Mouse (Mus musculus) forebrain, embryonic 16.5 days (tissue): ENCODE measurements around the gene Mtss1l. TPM values are rescaled to one million over a fixed set of nuclear protein-coding genes. Genes with fewer than 3 reads are reported as not detected.
A peak's percentile ranks its signal among the peaks of the same experiment; 100 is the strongest.

Source experiments
- ATAC-seq: fragments of 200-750 bp; cut with Nextera tagmentation; 2 replicates; pipeline ENCODE4 v1.8.0; 2017; ENCODE audit warnings: mild to moderate bottlenecking, moderate library complexity
- H3K27ac ChIP-seq: fragments of 300-500 bp; sonication (generic); 2 replicates; pipeline ENCODE4 v1.5.1; 2014; ENCODE audit warnings: low read length, control low read depth
- H3K27me3 ChIP-seq: fragments of 300-500 bp; sonication (generic); replicated peaks from 2 replicates; pipeline ENCODE4 v1.6.1; 2014; ENCODE audit warnings: low read length; ENCODE audit not compliant: control insufficient read depth, insufficient read depth
- H3K36me3 ChIP-seq: fragments of 300-500 bp; sonication (generic); 2 replicates; pipeline ENCODE4 v1.6.1; 2014; ENCODE audit not compliant: control insufficient read depth, insufficient read depth
- H3K4me1 ChIP-seq: fragments of 300-500 bp; sonication (generic); replicated peaks from 2 replicates; pipeline ENCODE4 v1.6.1; 2014; ENCODE audit warnings: low read length; ENCODE audit not compliant: control insufficient read depth, insufficient read depth
- H3K4me2 ChIP-seq: fragments of 300-500 bp; sonication (generic); 2 replicates; pipeline ENCODE4 v1.6.1; 2014; ENCODE audit warnings: mild to moderate bottlenecking, low read length, control low read depth
- H3K4me3 ChIP-seq: fragments of 300-500 bp; sonication (generic); replicated peaks from 2 replicates; pipeline ENCODE4 v1.5.1; 2014; ENCODE audit warnings: mild to moderate bottlenecking, low read length, control low read depth
- H3K9ac ChIP-seq: fragments of 300-500 bp; sonication (generic); replicated peaks from 2 replicates; pipeline ENCODE4 v1.6.1; 2014; ENCODE audit warnings: low read depth, low read length, control low read depth
- H3K9me3 ChIP-seq: fragments of 300-500 bp; sonication (generic); 2 replicates; pipeline ENCODE4 v1.6.1; 2016; ENCODE audit warnings: low read length; ENCODE audit not compliant: control insufficient read depth
- WGBS: fragments of 180-500 bp; shearing (Covaris S2); extraction: QIAGEN DNeasy Blood & Tissue Kit; methylation state at CpG from one replicate; pipeline ENCODE4 v1.1.7; 2014; 5-methylcytosine and 5-hydroxymethylcytosine counted together
- polyA plus RNA-seq: library from polyadenylated mRNA; unstranded; fragments of >200 nt; fragmentation: Nextera tagmentation; extraction: Ambion mirVana; gene quantifications from 2 replicates; pipeline ENCODE4 v1.2.1, GENCODE M21; 2015

Gene Mtss1l
- polyA plus RNA-seq, 1 experiment from 2014 or later = 24.6 TPM

DNA sequence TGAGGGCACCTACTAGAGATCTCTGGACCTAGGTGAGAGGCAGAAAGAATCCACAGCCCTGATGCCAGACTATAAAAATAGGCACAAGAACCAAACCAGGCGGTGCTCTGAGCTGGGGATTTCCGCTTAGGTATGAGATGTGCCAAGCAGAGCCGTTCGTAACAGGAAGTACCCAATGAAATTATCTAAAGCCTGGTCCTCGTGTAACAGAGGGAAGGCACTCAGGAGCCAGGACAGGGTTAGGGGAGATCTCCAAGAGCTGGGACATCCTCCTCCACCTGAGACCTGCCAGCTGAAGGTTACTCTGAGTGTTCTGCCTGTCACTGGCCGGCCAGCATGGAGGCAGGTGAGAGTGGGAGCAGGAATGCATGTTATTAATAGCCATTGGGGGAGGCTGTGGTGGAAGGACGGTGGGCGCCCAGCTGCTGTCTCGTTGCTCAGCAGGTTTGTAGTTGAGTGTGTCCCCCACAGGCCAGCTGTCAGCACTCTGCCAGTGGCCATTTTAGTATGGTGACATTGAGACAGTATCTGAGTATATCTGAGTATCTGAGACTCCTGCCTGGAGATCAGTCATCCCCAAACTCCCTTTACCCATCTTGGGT, 17.7 kb upstream of the Mtss1l start:
- no peak overlapping the region for H3K9ac ChIP-seq
- no peak overlapping the region for H3K4me2 ChIP-seq
- 90% methylated on average over 9 of the region's 9 CpGs for WGBS
- no peaks in the 10 kb centered on the region for H3K27me3 ChIP-seq
- H3K36me3 ChIP-seq = no peaks in the 10 kb centered on the region
- ATAC-seq = no peak
- H3K9me3 ChIP-seq = no peaks in the 10 kb centered on the region
- no peak overlapping the region for H3K27ac ChIP-seq
- H3K4me1 ChIP-seq = no peaks in the 10 kb centered on the region; the same call in 1 of the 2 replicates
- no peak overlapping the region for H3K4me3 ChIP-seq

DNA sequence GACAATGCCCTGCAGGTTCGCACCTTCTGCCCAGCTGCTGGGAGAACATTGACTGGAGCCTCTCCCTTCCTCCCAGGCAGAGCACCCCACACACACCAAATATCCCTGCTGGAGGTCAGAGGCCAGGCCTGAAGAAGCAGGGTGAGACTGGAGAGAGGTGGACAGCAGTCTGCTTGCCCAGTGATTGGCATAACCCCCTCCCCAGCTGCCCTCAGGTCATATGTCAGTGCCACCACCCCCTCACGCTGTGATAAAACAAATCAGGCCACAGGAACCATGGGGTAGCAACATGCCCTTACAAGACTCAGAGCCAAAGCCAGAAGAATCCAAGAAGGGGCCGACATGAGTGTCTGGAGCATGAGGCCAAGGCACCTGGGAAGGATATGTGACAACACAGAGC, 17.2 kb upstream of the Mtss1l start:
- Histone ChIP-seq H3K27me3 (no peaks in the 10 kb centered on the region), H3K9ac (no peak overlapping the region), H3K4me3 (no peak overlapping the region), H3K27ac (no peak overlapping the region), H3K4me1 (no peaks in the 10 kb centered on the region; the same call in 1 of the 2 replicates), H3K4me2 (no peak overlapping the region), H3K36me3 (no peaks in the 10 kb centered on the region), H3K9me3 (no peaks in the 10 kb centered on the region)
- WGBS = 88% methylated on average over 3 of the region's 3 CpGs
- ATAC-seq = no peak

DNA sequence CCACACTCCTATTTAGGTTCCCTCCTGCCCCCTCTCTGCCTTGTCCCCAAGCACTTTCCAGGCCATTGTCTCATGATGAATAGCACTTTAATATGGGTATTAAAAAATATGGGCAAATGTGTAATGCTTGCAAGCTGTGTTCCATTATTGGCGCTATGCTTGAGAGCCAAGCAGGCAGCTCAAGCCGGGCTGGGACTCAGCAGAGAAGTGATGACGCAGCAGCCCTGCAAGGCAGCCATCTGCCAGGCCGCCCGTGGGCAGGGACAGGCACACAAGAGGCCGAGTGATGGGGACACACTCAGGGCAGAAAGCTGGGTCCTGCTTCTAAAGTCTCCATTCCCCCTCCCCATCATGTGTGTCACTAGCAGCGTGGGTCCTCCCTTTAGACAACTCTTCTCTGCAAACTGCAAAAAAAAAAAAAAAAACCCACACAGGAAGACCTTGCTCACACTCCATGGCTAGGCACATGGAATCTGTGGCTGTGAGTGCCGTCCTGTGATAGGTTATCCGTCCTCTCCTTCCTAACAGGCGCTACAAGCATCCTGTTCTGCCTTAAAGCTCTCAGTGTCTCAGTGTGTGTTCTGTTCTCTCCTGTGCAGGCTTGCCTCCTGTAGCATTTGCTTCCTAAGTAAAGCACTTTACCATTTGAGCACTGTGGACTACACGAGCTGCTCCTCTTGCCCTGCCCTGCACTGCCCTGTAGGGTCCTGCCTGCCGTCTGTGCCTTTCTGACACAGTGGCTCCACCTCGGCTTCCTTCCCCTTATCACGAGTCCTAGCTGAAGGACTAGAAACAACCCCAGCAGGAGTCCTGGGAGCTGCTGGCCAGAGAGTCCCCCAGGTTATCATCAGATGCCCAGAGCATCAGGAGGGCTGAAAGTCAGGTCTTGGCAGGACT, 15.6 kb upstream of the Mtss1l start:
- ATAC-seq = 0 out of 2 replicates have a peak, but pooled peaks have one; percentile 48
- H3K4me3 ChIP-seq = no peak overlapping the region
- H3K27ac ChIP-seq = peak overlapping the region; percentile 56
- H3K9me3 ChIP-seq = no peaks in the 10 kb centered on the region
- H3K4me1 ChIP-seq = no peaks in the 10 kb centered on the region; the same call in 1 of the 2 replicates
- 0 out of 2 replicates have a peak, but pooled peaks cover 4% of the 10 kb centered on the region for H3K36me3 ChIP-seq
- no peaks in the 10 kb centered on the region for H3K27me3 ChIP-seq
- no peak overlapping the region for H3K4me2 ChIP-seq
- no peak overlapping the region for H3K9ac ChIP-seq
- WGBS = 72% methylated on average over 14 of the region's 14 CpGs

DNA sequence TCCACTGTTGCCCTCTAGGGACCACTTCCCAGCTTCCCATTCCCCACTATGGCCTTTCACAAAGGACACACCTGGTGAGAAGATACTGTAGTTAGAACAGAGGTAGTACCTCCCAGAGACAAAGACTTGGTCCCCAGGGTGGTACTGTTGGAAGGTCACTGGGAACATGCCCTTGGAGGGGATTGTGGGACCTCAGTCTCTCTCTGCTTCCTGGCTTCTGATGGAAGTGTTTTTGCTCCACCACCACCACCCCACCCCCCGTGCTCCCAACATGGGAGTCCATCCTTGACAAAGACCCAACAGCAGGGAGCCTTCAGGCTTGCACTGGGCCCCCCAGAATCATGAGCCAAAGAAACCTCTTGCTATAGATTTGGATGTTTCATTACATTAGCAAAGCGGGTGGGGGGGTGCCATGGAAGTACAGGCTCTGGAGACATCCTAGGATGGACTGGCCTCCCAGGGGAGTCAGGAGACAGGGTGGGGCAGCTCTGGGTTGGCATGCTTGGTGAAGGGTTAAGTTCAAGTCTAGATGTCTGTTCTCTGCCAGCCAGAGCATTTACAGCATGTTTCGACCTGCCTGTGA, 14.9 kb upstream of the Mtss1l start:
- no peaks in the 10 kb centered on the region for H3K9me3 ChIP-seq
- H3K4me3 ChIP-seq = no peak overlapping the region
- ATAC-seq = no peak
- H3K27ac ChIP-seq = no peak overlapping the region
- 87% methylated on average over 3 of the region's 3 CpGs for WGBS
- no peak overlapping the region for H3K4me2 ChIP-seq
- H3K36me3 ChIP-seq = 0 out of 2 replicates have a peak, but pooled peaks cover 4% of the 10 kb centered on the region
- H3K9ac ChIP-seq = no peak overlapping the region
- peaks cover 2% of the 10 kb centered on the region; the same call in 1 of the 2 replicates for H3K4me1 ChIP-seq
- H3K27me3 ChIP-seq = no peaks in the 10 kb centered on the region

DNA sequence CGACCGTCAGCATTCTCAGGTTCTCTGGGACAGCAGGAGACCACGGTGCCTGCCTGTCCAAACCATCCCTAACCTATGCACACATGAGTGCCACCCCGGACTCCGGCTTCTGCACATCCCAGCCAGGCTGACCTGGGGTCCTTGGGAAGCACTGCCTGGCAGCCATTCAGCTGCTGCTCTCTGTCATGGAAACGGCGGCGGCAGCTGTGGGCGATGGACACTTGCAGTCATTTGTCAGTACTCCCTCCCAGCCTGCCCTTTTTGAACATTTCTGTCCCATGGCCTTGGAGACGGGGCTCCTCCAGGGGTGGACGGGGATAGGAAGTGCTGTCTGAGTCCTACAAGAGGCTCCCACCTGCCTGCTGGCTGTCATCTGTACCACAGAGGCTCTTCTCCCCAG, 12.8 kb upstream of the Mtss1l start:
- Histone ChIP-seq H3K9ac (no peak overlapping the region), H3K27me3 (no peaks in the 10 kb centered on the region), H3K4me3 (no peak overlapping the region), H3K4me1 (0 out of 2 replicates have a peak, but pooled peaks cover 4% of the 10 kb centered on the region), H3K27ac (no peak overlapping the region), H3K4me2 (no peak overlapping the region), H3K9me3 (no peaks in the 10 kb centered on the region), H3K36me3 (0 out of 2 replicates have a peak, but pooled peaks cover 4% of the 10 kb centered on the region)
- 86% methylated on average over 11 of the region's 11 CpGs for WGBS
- ATAC-seq = no peak

DNA sequence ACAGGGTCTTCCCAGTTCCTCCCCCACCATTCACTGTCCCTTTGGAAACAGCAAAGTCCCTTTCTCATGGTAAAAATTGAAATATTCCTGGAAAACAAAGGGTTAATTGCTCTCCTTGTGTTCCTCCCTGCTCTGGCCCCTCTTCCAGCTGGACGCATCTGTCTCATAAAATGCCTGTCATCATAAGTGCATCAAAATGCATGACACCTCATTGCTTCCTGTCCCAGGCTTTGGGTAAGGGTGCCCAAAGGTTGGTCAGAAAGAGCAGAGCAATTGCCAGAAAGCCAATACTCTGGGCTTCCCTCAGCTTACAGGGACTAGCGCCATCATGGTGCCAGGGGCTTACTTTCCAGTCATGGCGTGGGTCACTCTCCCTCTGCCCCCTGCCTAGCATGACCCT, 10.7 kb upstream of the Mtss1l start:
- H3K36me3 ChIP-seq = 0 out of 2 replicates have a peak, but pooled peaks cover 4% of the 10 kb centered on the region
- WGBS = 65% methylated on average over 3 of the region's 3 CpGs
- H3K4me2 ChIP-seq = no peak overlapping the region
- H3K27ac ChIP-seq = no peak overlapping the region
- no peaks in the 10 kb centered on the region for H3K9me3 ChIP-seq
- ATAC-seq = no peak
- H3K4me3 ChIP-seq = no peak overlapping the region
- H3K27me3 ChIP-seq = no peaks in the 10 kb centered on the region
- no peak overlapping the region for H3K9ac ChIP-seq
- peaks cover 17% of the 10 kb centered on the region for H3K4me1 ChIP-seq

DNA sequence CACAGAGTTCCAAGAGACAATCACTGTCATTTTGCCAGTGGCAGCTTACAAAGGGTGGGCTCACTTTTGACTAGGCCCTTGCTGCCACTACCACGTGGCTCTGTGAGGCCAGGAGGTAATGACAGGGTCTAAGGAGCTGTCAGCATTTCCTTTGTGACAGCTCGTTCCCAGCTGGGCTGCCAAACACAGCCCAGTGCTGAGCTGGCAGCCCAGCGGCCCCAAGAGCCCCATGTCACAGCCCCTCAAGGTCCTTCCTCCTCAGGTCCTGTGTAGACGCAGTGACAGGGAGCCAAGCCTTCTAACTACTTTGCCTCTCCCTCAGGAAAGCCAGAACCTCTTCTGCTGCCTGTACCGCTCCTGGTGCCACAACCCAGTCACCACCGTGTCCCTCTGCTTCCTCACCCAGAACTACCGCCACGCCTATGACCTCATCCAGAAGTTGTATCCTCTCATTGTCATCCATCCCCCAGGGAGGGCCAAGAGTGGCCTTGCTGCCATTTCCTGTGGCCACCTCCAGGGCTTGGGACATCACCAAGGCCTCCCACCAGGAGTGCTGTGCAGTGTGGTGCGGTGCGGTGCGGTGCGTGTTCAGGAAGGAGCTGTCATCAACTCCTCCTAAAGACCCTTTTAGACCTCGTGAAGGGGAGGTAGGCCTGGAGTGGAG, 9.9 kb upstream of the Mtss1l start:
- Histone ChIP-seq H3K27me3 (no peaks in the 10 kb centered on the region), H3K9me3 (no peaks in the 10 kb centered on the region), H3K4me2 (no peak overlapping the region), H3K4me1 (peaks cover 25% of the 10 kb centered on the region), H3K9ac (no peak overlapping the region), H3K27ac (no peak overlapping the region), H3K4me3 (no peak overlapping the region), H3K36me3 (0 out of 2 replicates have a peak, but pooled peaks cover 4% of the 10 kb centered on the region)
- WGBS = 82% methylated on average over 13 of the region's 13 CpGs
- ATAC-seq = peak; percentile 24; the same call in 1 of the 2 replicates

DNA sequence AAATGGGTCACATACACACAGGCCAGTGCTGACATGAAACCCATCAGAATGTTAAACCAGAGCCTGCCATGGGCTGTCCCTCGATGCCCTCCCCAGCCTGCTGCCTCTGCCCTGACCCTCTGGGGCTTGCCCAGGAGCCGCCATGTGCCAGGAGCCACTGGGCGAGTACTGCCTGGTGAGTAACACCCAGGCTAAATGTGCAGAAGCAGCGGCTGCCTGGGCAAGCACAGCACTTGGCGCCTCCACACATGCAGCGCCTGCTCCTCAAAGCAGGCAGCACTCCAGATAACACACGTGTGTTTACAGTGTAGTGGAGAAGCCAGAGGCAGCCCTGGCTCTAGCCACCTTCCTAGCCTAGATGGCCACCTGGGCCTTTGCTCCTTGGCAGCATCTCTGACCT, 8.2 kb upstream of the Mtss1l start:
- H3K27me3 ChIP-seq = no peaks in the 10 kb centered on the region

More for the DNA sequence above, 8.2 kb upstream of the Mtss1l start:
- H3K27ac ChIP-seq = peak overlapping the region; percentile 16
- peaks cover 32% of the 10 kb centered on the region for H3K4me1 ChIP-seq
- no peak for ATAC-seq
- 89% methylated on average over 7 of the region's 7 CpGs for WGBS
- H3K9ac ChIP-seq = no peak overlapping the region
- 0 out of 2 replicates have a peak, but pooled peaks cover 4% of the 10 kb centered on the region for H3K36me3 ChIP-seq
- H3K9me3 ChIP-seq = no peaks in the 10 kb centered on the region
- H3K4me2 ChIP-seq = no peak overlapping the region
- no peak overlapping the region for H3K4me3 ChIP-seq
